Mouse (Mus musculus): ENCODE results near the gene Mamdc4. TPM values are rescaled to one million over a fixed set of nuclear protein-coding genes. Genes with fewer than 3 reads are reported as not detected.
A peak's percentile ranks its signal among the peaks of the same experiment; 100 is the strongest.

Gene Mamdc4
- polyA plus RNA-seq, 1 experiment from 2014 or later, result 0.59 TPM

DNA sequence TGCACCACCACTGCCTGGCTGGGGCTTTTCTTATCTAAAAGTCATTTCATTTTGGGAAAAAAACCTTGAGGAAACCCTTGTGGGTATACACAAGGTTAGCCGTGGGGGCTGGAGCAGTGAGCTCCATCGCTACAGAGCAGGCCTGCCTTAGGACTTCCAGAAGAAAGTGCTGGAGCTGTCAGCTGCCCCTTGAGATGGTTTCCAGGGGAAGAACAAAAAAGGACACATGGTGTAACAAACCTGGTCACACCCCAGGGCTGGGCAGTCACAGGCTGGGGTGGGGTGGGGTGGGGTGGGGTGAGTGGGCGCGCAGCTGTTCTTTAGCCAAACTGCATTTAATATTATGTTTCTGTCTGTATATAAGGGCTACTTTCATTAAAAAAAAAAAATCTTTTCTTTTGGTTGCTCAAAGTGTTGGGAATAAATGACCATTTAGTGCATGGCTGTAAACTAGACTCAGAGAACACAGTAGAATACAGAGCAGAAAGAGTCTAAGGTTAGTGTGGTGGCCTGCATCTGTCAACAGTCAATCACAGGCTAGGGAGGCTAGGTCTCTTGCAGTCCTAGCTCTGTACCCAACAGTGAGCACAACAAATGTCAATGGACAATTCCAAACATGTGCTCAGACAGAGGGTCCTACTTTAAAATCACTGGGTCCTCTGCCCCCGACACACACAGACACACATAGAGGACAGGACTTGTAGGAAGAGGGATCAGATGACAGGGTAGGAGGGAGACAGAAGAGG, 22.3 kb upstream of the Mamdc4 start:
- no peak overlapping the region for H3K4me2 ChIP-seq (ENCODE audit: low read length)
- H3K36me3 ChIP-seq (ENCODE audit: insufficient read depth, low read length), result peaks cover 85% of the 10 kb centered on the region
- no peaks in the 10 kb centered on the region for H3K9me3 ChIP-seq (replicated peaks; ENCODE audit: low read length)
- no peaks in the 10 kb centered on the region for H3K27me3 ChIP-seq (ENCODE audit: insufficient read depth, low read length)
- H3K27ac ChIP-seq, result no peak overlapping the region
- H3K9ac ChIP-seq (ENCODE audit: low read depth, low read length), result no peak overlapping the region
- DNase-seq (ENCODE audit: low spot score), result no peak
- no peaks in the 10 kb centered on the region for H3K4me1 ChIP-seq (replicated peaks; ENCODE audit: insufficient read depth, low read length)
- 88% methylated on average over 5 of the region's 5 CpGs for WGBS
- ATAC-seq (replicated peaks; ENCODE audit: low FRiP score, low read depth), result no peak
- H3K4me3 ChIP-seq (replicated peaks; ENCODE audit: low read depth, low read length), result no peak overlapping the region
- TF ChIP-seq CTCF (IDR thresholded peaks at IDR 0.05; ENCODE audit: low read depth), result no peak

GRCm38 (mm10) chr2:25591863-25592262, 17.2 kb upstream of the Mamdc4 start:
- H3K9me3 ChIP-seq (replicated peaks; ENCODE audit: low read length), result no peaks in the 10 kb centered on the region
- 77% methylated on average over 2 of the region's 2 CpGs for WGBS
- H3K4me1 ChIP-seq (replicated peaks; ENCODE audit: insufficient read depth, low read length), result no peaks in the 10 kb centered on the region
- TF ChIP-seq CTCF (IDR thresholded peaks at IDR 0.05; ENCODE audit: low read depth), result peak; percentile 66
- no peak for DNase-seq (ENCODE audit: low spot score)
- no peak overlapping the region for H3K9ac ChIP-seq (ENCODE audit: low read depth, low read length)
- peaks cover 65% of the 10 kb centered on the region for H3K36me3 ChIP-seq (ENCODE audit: insufficient read depth, low read length)
- no peak overlapping the region for H3K4me3 ChIP-seq (replicated peaks; ENCODE audit: low read depth, low read length)
- ATAC-seq (replicated peaks; ENCODE audit: low FRiP score, low read depth), result no peak; the same call in 1 of the 2 replicates
- no peak overlapping the region for H3K4me2 ChIP-seq (ENCODE audit: low read length)
- no peaks in the 10 kb centered on the region for H3K27me3 ChIP-seq (ENCODE audit: insufficient read depth, low read length)
- no peak overlapping the region for H3K27ac ChIP-seq

DNA sequence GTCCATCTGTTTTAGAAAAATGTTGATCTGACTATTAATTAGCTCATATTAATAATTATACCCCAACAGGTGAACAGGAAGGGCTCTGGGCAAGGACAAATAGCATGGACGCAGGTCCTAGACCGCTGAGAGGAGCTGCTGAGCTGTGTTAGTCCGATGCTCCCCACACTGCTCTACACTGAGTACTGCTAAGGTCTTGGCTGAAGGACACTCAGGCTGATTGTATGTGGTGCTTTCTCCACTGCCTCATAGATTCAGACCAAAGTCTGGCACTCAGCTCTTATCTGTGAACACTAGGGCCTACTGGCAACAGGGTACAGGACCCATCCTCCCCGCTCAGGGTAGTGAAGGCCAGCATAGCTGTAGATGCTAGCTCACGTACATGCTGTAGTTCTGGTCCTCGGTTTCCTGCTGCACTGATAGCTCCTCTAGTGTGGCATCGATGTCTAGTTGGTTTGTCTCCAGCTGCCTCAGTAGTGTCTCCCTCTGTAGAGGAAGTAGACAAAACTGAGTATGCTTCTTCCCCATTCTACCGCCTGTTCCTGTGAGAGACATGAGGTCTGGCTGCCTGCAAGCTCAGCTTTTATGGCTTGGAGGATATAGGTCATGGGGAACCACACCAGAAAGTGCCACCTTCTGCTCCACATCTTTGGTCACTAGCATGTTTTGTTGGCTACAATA, 13.7 kb upstream of the Mamdc4 start:
- no peak overlapping the region for H3K4me2 ChIP-seq (ENCODE audit: low read length)
- DNase-seq (ENCODE audit: low spot score) (no peak), ATAC-seq (replicated peaks; ENCODE audit: low FRiP score, low read depth) (no peak)
- 95% methylated on average over 8 of the region's 8 CpGs for WGBS
- H3K36me3 ChIP-seq (ENCODE audit: insufficient read depth, low read length), result peaks cover 56% of the 10 kb centered on the region
- H3K27me3 ChIP-seq (ENCODE audit: insufficient read depth, low read length), result no peaks in the 10 kb centered on the region
- H3K4me1 ChIP-seq (replicated peaks; ENCODE audit: insufficient read depth, low read length), result no peaks in the 10 kb centered on the region
- H3K9me3 ChIP-seq (replicated peaks; ENCODE audit: low read length), result no peaks in the 10 kb centered on the region
- no peak overlapping the region for H3K9ac ChIP-seq (ENCODE audit: low read depth, low read length)
- H3K27ac ChIP-seq, result no peak overlapping the region
- no peak overlapping the region for H3K4me3 ChIP-seq (replicated peaks; ENCODE audit: low read depth, low read length)
- TF ChIP-seq CTCF (IDR thresholded peaks at IDR 0.05; ENCODE audit: low read depth), result no peak

GRCm38 (mm10) chr2:25587290-25587689, 12.6 kb upstream of the Mamdc4 start:
- 87% methylated on average over 8 of the region's 8 CpGs for WGBS
- H3K4me3 ChIP-seq (replicated peaks; ENCODE audit: low read depth, low read length), result no peak overlapping the region

GRCm38 (mm10) chr2:25585601-25586000, 11.0 kb upstream of the Mamdc4 start:
- H3K4me1 ChIP-seq (replicated peaks; ENCODE audit: insufficient read depth, low read length), result peaks cover 11% of the 10 kb centered on the region
- no peak overlapping the region for H3K4me3 ChIP-seq (replicated peaks; ENCODE audit: low read depth, low read length)
- no peak overlapping the region for H3K4me2 ChIP-seq (ENCODE audit: low read length)
- no peak for ATAC-seq (replicated peaks; ENCODE audit: low FRiP score, low read depth)
- 76% methylated on average over 3 of the region's 3 CpGs for WGBS
- H3K27me3 ChIP-seq (ENCODE audit: insufficient read depth, low read length), result peaks cover 6% of the 10 kb centered on the region; the same call in 1 of the 2 replicates
- H3K27ac ChIP-seq, result no peak overlapping the region
- H3K36me3 ChIP-seq (ENCODE audit: insufficient read depth, low read length), result peaks cover 42% of the 10 kb centered on the region
- no peak for DNase-seq (ENCODE audit: low spot score)
- no peak overlapping the region for H3K9ac ChIP-seq (ENCODE audit: low read depth, low read length)
- no peak for TF ChIP-seq CTCF (IDR thresholded peaks at IDR 0.05; ENCODE audit: low read depth)
- H3K9me3 ChIP-seq (replicated peaks; ENCODE audit: low read length), result no peaks in the 10 kb centered on the region

More at GRCm38 (mm10) chr2:25587290-25587689, 12.6 kb upstream of the Mamdc4 start:
- H3K27me3 ChIP-seq (ENCODE audit: insufficient read depth, low read length), result no peaks in the 10 kb centered on the region
- no peak overlapping the region for H3K9ac ChIP-seq (ENCODE audit: low read depth, low read length)
- no peak overlapping the region for H3K4me2 ChIP-seq (ENCODE audit: low read length)
- no peak overlapping the region for H3K27ac ChIP-seq
- DNase-seq (ENCODE audit: low spot score) (no peak), ATAC-seq (replicated peaks; ENCODE audit: low FRiP score, low read depth) (no peak)
- no peak for TF ChIP-seq CTCF (IDR thresholded peaks at IDR 0.05; ENCODE audit: low read depth)
- no peaks in the 10 kb centered on the region for H3K4me1 ChIP-seq (replicated peaks; ENCODE audit: insufficient read depth, low read length)
- H3K9me3 ChIP-seq (replicated peaks; ENCODE audit: low read length), result no peaks in the 10 kb centered on the region
- H3K36me3 ChIP-seq (ENCODE audit: insufficient read depth, low read length), result peaks cover 48% of the 10 kb centered on the region

- peaks cover 11% of the 10 kb centered on the region for H3K4me1 ChIP-seq (replicated peaks; ENCODE audit: insufficient read depth, low read length)
- H3K9me3 ChIP-seq (replicated peaks; ENCODE audit: low read length), result no peaks in the 10 kb centered on the region
- H3K4me2 ChIP-seq (ENCODE audit: low read length), result no peak overlapping the region
- no peak overlapping the region for H3K4me3 ChIP-seq (replicated peaks; ENCODE audit: low read depth, low read length)
- TF ChIP-seq CTCF (IDR thresholded peaks at IDR 0.05; ENCODE audit: low read depth), result no peak
- H3K27me3 ChIP-seq (ENCODE audit: insufficient read depth, low read length), result peaks cover 14% of the 10 kb centered on the region; the same call in 1 of the 2 replicates
- DNase-seq (ENCODE audit: low spot score) (no peak), ATAC-seq (replicated peaks; ENCODE audit: low FRiP score, low read depth) (no peak)
- H3K9ac ChIP-seq (ENCODE audit: low read depth, low read length), result no peak overlapping the region
- 73% methylated on average over 4 of the region's 4 CpGs for WGBS
- H3K36me3 ChIP-seq (ENCODE audit: insufficient read depth, low read length), result peaks cover 37% of the 10 kb centered on the region
- no peak overlapping the region for H3K27ac ChIP-seq
Observed at GRCm38 (mm10) chr2:25584856-25585255, 10.2 kb upstream of the Mamdc4 start.
